Mouse (Mus musculus) megakaryocyte-erythroid progenitor cell, adult 5 weeks (primary cell): Measurements from ENCODE around the gene Adss. TPM values are rescaled to one million over a fixed set of nuclear protein-coding genes. Genes with fewer than 3 reads are reported as not detected.

Experiments used
- polyA plus RNA-seq: library from polyadenylated mRNA; stranded (reverse); fragments of >175 nt; gene quantifications from 2 replicates; pipeline ENCODE4 v1.2.3, GENCODE M21; 2012

Adss gene
- polyA plus RNA-seq: 44.9 and 45.8 TPM in 2 replicates

GRCm38 (mm10) chr1:177796193-177796939, at the start of gene Adss:
Gene Adss (minus strand): TSS chr1:177796511.

DNA sequence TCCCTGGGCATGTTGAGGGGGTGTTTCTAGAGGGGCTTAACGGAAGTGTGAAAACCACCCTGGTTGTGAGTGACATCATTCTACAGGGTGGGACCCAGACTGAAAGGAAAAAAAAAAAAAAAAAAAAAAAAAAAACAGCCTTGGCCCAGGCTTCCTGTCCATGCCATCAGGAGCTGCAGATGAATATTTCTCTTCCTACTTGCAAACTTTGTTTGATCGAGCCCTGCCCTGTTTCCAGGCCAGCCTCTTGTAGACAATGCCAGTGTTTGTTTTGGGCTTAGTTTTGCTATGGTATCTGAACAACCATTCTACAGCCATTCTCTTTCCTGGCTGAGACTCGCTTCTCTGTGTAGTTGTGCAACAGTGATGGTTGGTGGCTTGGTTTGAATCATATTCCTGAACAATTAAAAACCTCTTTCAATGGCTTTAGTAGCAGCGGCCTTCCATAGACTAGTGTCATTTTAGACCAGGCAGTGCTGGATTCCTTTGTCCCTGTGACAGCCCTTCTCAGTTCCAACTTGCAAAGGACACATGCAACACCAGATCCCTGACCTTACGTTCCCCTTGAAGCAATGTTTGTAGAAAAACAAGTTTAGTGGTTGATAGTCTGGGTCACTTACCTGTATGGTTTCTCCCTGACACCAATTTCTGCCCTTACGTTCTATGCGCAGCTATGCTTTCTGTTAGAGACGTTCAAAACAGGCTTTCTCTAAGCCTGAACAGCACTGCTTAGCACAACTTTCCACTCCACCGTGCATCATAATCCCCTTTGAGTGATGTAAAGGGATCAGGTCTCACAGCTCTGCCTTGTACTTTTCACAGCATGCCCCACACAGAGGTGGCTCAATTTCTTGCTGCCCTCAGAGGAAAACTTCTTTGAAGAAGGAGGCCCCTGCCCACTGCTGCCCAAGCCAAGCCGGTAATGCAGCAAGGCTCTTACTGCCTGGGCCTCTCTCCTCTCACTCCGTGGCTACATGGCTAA, 67.0 kb downstream of the Adss start, which contains the start of gene 1700016C15Rik:
TSS of gene 1700016C15Rik (plus strand) at position 772 of the 982 bp plus-strand sequence.

Other genes starting within 250 kb of the Adss start
- not detected in 2 replicates for gene 1700016C15Rik, start 66.7 kb downstream of the Adss start, polyA plus RNA-seq
- 0.27 and 0.38 TPM in 2 replicates for gene Catspere2, start 186.9 kb upstream of the Adss start, polyA plus RNA-seq